Mouse (Mus musculus) neural tube, embryonic 15.5 days (tissue): ENCODE measurements at regions not wholly inside any gene's neighbourhood (a gene's known extent, or its start where the extent isn't known, plus 50 kb on each side); places are given as distances from the start of the nearest gene placed in this dataset.

ENCODE experiments used
- ATAC-seq: fragments of 200-750 bp; cut with Nextera tagmentation; 2 replicates; pipeline ENCODE4 v1.8.0; 2017; ENCODE audit warnings: mild to moderate bottlenecking, moderate TSS enrichment, moderate library complexity; ENCODE audit not compliant: low FRiP score
- H3K27ac ChIP-seq: fragments of 300-500 bp; sonication (generic); replicated peaks from 2 replicates; pipeline ENCODE4 v1.5.1; 2015; ENCODE audit warnings: mild to moderate bottlenecking, inconsistent platforms
- H3K27me3 ChIP-seq: fragments of 300-500 bp; sonication (generic); replicated peaks from 2 replicates; pipeline ENCODE4 v1.6.1; 2015; ENCODE audit warnings: inconsistent platforms
- H3K36me3 ChIP-seq: fragments of 300-500 bp; sonication (generic); 2 replicates; pipeline ENCODE4 v1.6.1; 2015; ENCODE audit warnings: inconsistent platforms
- H3K4me1 ChIP-seq: fragments of 300-500 bp; sonication (generic); 2 replicates; pipeline ENCODE4 v1.6.1; 2015; ENCODE audit warnings: inconsistent platforms
- H3K4me2 ChIP-seq: fragments of 300-500 bp; sonication (generic); 2 replicates; pipeline ENCODE4 v1.6.1; 2015; ENCODE audit warnings: inconsistent platforms, mild to moderate bottlenecking, moderate library complexity
- H3K4me3 ChIP-seq: fragments of 300-500 bp; sonication (generic); replicated peaks from 2 replicates; pipeline ENCODE4 v1.5.1; 2015; ENCODE audit warnings: mild to moderate bottlenecking, inconsistent platforms
- H3K9ac ChIP-seq: fragments of 300-500 bp; sonication (generic); replicated peaks from 2 replicates; pipeline ENCODE4 v1.6.1; 2015; ENCODE audit warnings: mild to moderate bottlenecking, inconsistent platforms
- H3K9me3 ChIP-seq: fragments of 300-500 bp; sonication (generic); replicated peaks from 2 replicates; pipeline ENCODE4 v1.6.1; 2016; ENCODE audit warnings: inconsistent platforms
- WGBS: fragments of 180-500 bp; shearing (Covaris S2); methylation state at CpG from one replicate; pipeline ENCODE4 v1.1.7; 2015; ENCODE audit warnings: mixed read lengths; 5-methylcytosine and 5-hydroxymethylcytosine counted together

GRCm38 (mm10) chr9:41703091-41703490 is 421.0 kb downstream of the Sorl1 start:
- Histone ChIP-seq H3K9ac (no peak overlapping the region), H3K4me3 (no peak overlapping the region), H3K9me3 (no peaks in the 10 kb centered on the region), H3K27ac (no peak overlapping the region), H3K4me1 (peaks cover 21% of the 10 kb centered on the region), H3K27me3 (no peaks in the 10 kb centered on the region), H3K4me2 (no peak overlapping the region), H3K36me3 (no peaks in the 10 kb centered on the region)
- 83% methylated on average over 6 of the region's 6 CpGs for WGBS
- ATAC-seq = no peak

- Histone ChIP-seq H3K9ac (no peak overlapping the region), H3K36me3 (no peaks in the 10 kb centered on the region), H3K9me3 (no peaks in the 10 kb centered on the region), H3K27ac (no peak overlapping the region), H3K4me3 (no peak overlapping the region), H3K4me2 (no peak overlapping the region), H3K27me3 (no peaks in the 10 kb centered on the region), H3K4me1 (peaks cover 30% of the 10 kb centered on the region)
- ATAC-seq = no peak
- WGBS = 30% methylated on average over 6 of the region's 6 CpGs
Measured at GRCm38 (mm10) chr9:41700683-41701082, 423.4 kb downstream of the Sorl1 start.

- Histone ChIP-seq H3K36me3 (no peaks in the 10 kb centered on the region), H3K27ac (peak overlapping the region; percentile 72), H3K4me1 (peaks cover 24% of the 10 kb centered on the region), H3K4me2 (no peak overlapping the region), H3K4me3 (no peak overlapping the region), H3K9ac (no peak overlapping the region), H3K9me3 (no peaks in the 10 kb centered on the region), H3K27me3 (no peaks in the 10 kb centered on the region)
- 50% methylated on average over 4 of the region's 4 CpGs for WGBS
- ATAC-seq = no peak
Measured at GRCm38 (mm10) chr9:41699031-41699430, 425.1 kb downstream of the Sorl1 start.

- Histone ChIP-seq H3K4me3 (no peak overlapping the region), H3K36me3 (no peaks in the 10 kb centered on the region), H3K4me2 (peak overlapping the region; percentile 26; the same call in 1 of the 2 replicates), H3K27ac (peak overlapping the region; percentile 72), H3K4me1 (peaks cover 24% of the 10 kb centered on the region), H3K9me3 (no peaks in the 10 kb centered on the region), H3K27me3 (no peaks in the 10 kb centered on the region), H3K9ac (0 out of 2 replicates have a peak overlapping the region, but pooled peaks have one; percentile 14)
- peak; percentile 68 for ATAC-seq
- WGBS = 25% methylated on average over 24 of the region's 24 CpGs
Measured at GRCm38 (mm10) chr9:41697611-41698467, 426.3 kb downstream of the Sorl1 start.

- no peak for ATAC-seq
- Histone ChIP-seq H3K27me3 (no peaks in the 10 kb centered on the region), H3K36me3 (no peaks in the 10 kb centered on the region), H3K9me3 (no peaks in the 10 kb centered on the region), H3K4me2 (no peak overlapping the region), H3K27ac (peak overlapping the region; percentile 72), H3K9ac (no peak overlapping the region), H3K4me1 (peaks cover 24% of the 10 kb centered on the region), H3K4me3 (no peak overlapping the region)
Measured at GRCm38 (mm10) chr9:41697160-41697559, 426.9 kb downstream of the Sorl1 start.

GRCm38 (mm10) chr9:41682911-41683310 is 441.2 kb downstream of the Sorl1 start:
- H3K9me3 ChIP-seq = no peaks in the 10 kb centered on the region
- no peaks in the 10 kb centered on the region for H3K36me3 ChIP-seq
- no peaks in the 10 kb centered on the region for H3K27me3 ChIP-seq
- H3K9ac ChIP-seq = no peak overlapping the region
- no peak overlapping the region for H3K4me3 ChIP-seq
- no peak overlapping the region for H3K4me2 ChIP-seq
- 67% methylated on average over 1 of the region's 1 CpGs for WGBS
- no peak for ATAC-seq
- no peaks in the 10 kb centered on the region for H3K4me1 ChIP-seq
- H3K27ac ChIP-seq = no peak overlapping the region

- Histone ChIP-seq H3K9me3 (no peaks in the 10 kb centered on the region), H3K27ac (no peak overlapping the region), H3K36me3 (no peaks in the 10 kb centered on the region), H3K4me2 (no peak overlapping the region), H3K4me3 (no peak overlapping the region), H3K9ac (no peak overlapping the region), H3K27me3 (no peaks in the 10 kb centered on the region), H3K4me1 (0 out of 2 replicates have a peak, but pooled peaks cover 2% of the 10 kb centered on the region)
- 80% methylated on average over 2 of the region's 2 CpGs for WGBS
- ATAC-seq = no peak
Measured at GRCm38 (mm10) chr9:41675656-41676055, 448.4 kb downstream of the Sorl1 start.

- 0 out of 2 replicates have a peak, but pooled peaks cover 2% of the 10 kb centered on the region for H3K4me1 ChIP-seq
- H3K9ac ChIP-seq = no peak overlapping the region
- H3K36me3 ChIP-seq = no peaks in the 10 kb centered on the region
- 74% methylated on average over 2 of the region's 2 CpGs for WGBS
- H3K4me3 ChIP-seq = no peak overlapping the region
- H3K27me3 ChIP-seq = no peaks in the 10 kb centered on the region
- no peak for ATAC-seq
- no peak overlapping the region for H3K4me2 ChIP-seq
- no peak overlapping the region for H3K27ac ChIP-seq
- no peaks in the 10 kb centered on the region for H3K9me3 ChIP-seq
Measured at GRCm38 (mm10) chr9:41672958-41673357, 451.1 kb downstream of the Sorl1 start.

- WGBS = 88% methylated on average over 1 of the region's 1 CpGs
- no peak overlapping the region for H3K27ac ChIP-seq
- peaks cover 11% of the 10 kb centered on the region; the same call in 1 of the 2 replicates for H3K4me1 ChIP-seq
- no peak for ATAC-seq
- no peaks in the 10 kb centered on the region for H3K27me3 ChIP-seq
- H3K4me2 ChIP-seq = no peak overlapping the region
- no peaks in the 10 kb centered on the region for H3K9me3 ChIP-seq
- no peak overlapping the region for H3K4me3 ChIP-seq
- H3K36me3 ChIP-seq = no peaks in the 10 kb centered on the region
- no peak overlapping the region for H3K9ac ChIP-seq
Measured at GRCm38 (mm10) chr9:41668741-41669140, 455.4 kb downstream of the Sorl1 start.

GRCm38 (mm10) chr9:41665000-41665685 is 459.0 kb downstream of the Sorl1 start:
- Histone ChIP-seq H3K36me3 (no peaks in the 10 kb centered on the region), H3K27ac (0 out of 2 replicates have a peak overlapping the region, but pooled peaks have one; percentile 67), H3K9ac (no peak overlapping the region), H3K4me2 (no peak overlapping the region), H3K9me3 (no peaks in the 10 kb centered on the region), H3K4me1 (peaks cover 11% of the 10 kb centered on the region; the same call in 1 of the 2 replicates), H3K27me3 (no peaks in the 10 kb centered on the region), H3K4me3 (no peak overlapping the region)
- ATAC-seq = no peak
- WGBS = 66% methylated on average over 10 of the region's 10 CpGs

GRCm38 (mm10) chr9:41660576-41660975 is 463.5 kb downstream of the Sorl1 start:
- no peak overlapping the region for H3K4me2 ChIP-seq
- ATAC-seq = no peak
- WGBS = 96% methylated on average over 5 of the region's 5 CpGs

GRCm38 (mm10) chr9:41660011-41660410 is 464.1 kb downstream of the Sorl1 start:
- Histone ChIP-seq H3K4me2 (no peak overlapping the region), H3K36me3 (no peaks in the 10 kb centered on the region), H3K27me3 (no peaks in the 10 kb centered on the region), H3K4me1 (peaks cover 3% of the 10 kb centered on the region; the same call in 1 of the 2 replicates), H3K9ac (no peak overlapping the region), H3K4me3 (no peak overlapping the region), H3K9me3 (no peaks in the 10 kb centered on the region), H3K27ac (no peak overlapping the region)
- WGBS = 83% methylated on average over 5 of the region's 5 CpGs
- ATAC-seq = no peak

More at GRCm38 (mm10) chr9:41660576-41660975, 463.5 kb downstream of the Sorl1 start:
- Histone ChIP-seq H3K9me3 (no peaks in the 10 kb centered on the region), H3K27ac (no peak overlapping the region), H3K36me3 (no peaks in the 10 kb centered on the region), H3K27me3 (no peaks in the 10 kb centered on the region), H3K4me1 (peaks cover 8% of the 10 kb centered on the region; the same call in 1 of the 2 replicates), H3K9ac (no peak overlapping the region), H3K4me3 (no peak overlapping the region)
